Mouse (Mus musculus): Measurements from ENCODE around the gene Zfp688.
"Not testable (repeated sequence)": the region's sequence is repeated elsewhere in the genome, so short reads cannot be mapped to it uniquely, and the experiment has no call there.

The Zfp688 gene

GRCm38 (mm10) chr7:127406002-127406987, 15.6 kb downstream of the Zfp688 start, which contains the start of gene Zfp764:
Gene Zfp764 (minus strand): TSS chr7:127406822.
- peak; percentile 90 for DNase-seq

- DNase-seq: not testable (repeated sequence)
Measured at GRCm38 (mm10) chr7:127404101-127404500, 17.8 kb downstream of the Zfp688 start.

GRCm38 (mm10) chr7:127402980-127403379, 18.9 kb downstream of the Zfp688 start:
- no peak for DNase-seq

GRCm38 (mm10) chr7:127400355-127400754, 21.5 kb downstream of the Zfp688 start:
- DNase-seq: no peak

- no peak for DNase-seq
Measured at GRCm38 (mm10) chr7:127393944-127394333, 27.9 kb downstream of the Zfp688 start.

- DNase-seq: peak; percentile 97
Measured at GRCm38 (mm10) chr7:127393157-127393943, 28.5 kb downstream of the Zfp688 start, which contains the start of gene E430018J23Rik. Gene E430018J23Rik (minus strand): TSS chr7:127393629.

GRCm38 (mm10) chr7:127392251-127392824, 29.5 kb downstream of the Zfp688 start:
- DNase-seq: no peak

- no peak for DNase-seq
Measured at GRCm38 (mm10) chr7:127391538-127391937, 30.3 kb downstream of the Zfp688 start.

GRCm38 (mm10) chr7:127390306-127390705, 31.6 kb downstream of the Zfp688 start:
- DNase-seq: no peak

GRCm38 (mm10) chr7:127388201-127388600, 33.7 kb downstream of the Zfp688 start:
- not testable (repeated sequence) for DNase-seq

- peak; percentile 91 for DNase-seq
Measured at GRCm38 (mm10) chr7:127386641-127387392, 35.1 kb downstream of the Zfp688 start, which contains the start of gene 9130019O22Rik. Gene 9130019O22Rik (minus strand): TSS chr7:127387166.

GRCm38 (mm10) chr7:127385560-127385959, 36.3 kb downstream of the Zfp688 start:
- not testable (repeated sequence) for DNase-seq

GRCm38 (mm10) chr7:127378310-127378921, 43.5 kb downstream of the Zfp688 start:
- DNase-seq: no peak

- DNase-seq: peak; percentile 93
Measured at GRCm38 (mm10) chr7:127375271-127376245, 46.3 kb downstream of the Zfp688 start, which contains the start of gene Zfp747. Gene Zfp747 (minus strand): TSS chr7:127376050.

GRCm38 (mm10) chr7:127371870-127372269, 50.0 kb downstream of the Zfp688 start:
- DNase-seq: not testable (repeated sequence)

GRCm38 (mm10) chr7:127371213-127371612, 50.7 kb downstream of the Zfp688 start:
- DNase-seq: no peak

Data from cerebellum, adult 11 months (tissue).